Mouse (Mus musculus): ENCODE data around the gene Col24a1. TPM values are rescaled to one million over a fixed set of nuclear protein-coding genes. Genes with fewer than 3 reads are reported as not detected.

Col24a1 gene
- under 1 TPM in 1 of 3 experiments, not detected in 2; 0.12 TPM for polyA plus RNA-seq (2017; shearing (Covaris generic))

- no peak for ATAC-seq
Measured at GRCm38 (mm10) chr3:145292337-145293134, at the start of gene Col24a1. Gene Col24a1 (plus strand): TSS chr3:145292472.

- no peak for ATAC-seq
Measured at GRCm38 (mm10) chr3:145248040-145248439, 44.2 kb upstream of the Col24a1 start.

- ATAC-seq = no peak
Measured at GRCm38 (mm10) chr3:145253066-145253465, 39.2 kb upstream of the Col24a1 start.

- ATAC-seq = no peak
Measured at GRCm38 (mm10) chr3:145254764-145255396, 37.4 kb upstream of the Col24a1 start.

GRCm38 (mm10) chr3:145256647-145257046 lies 35.6 kb upstream of the Col24a1 start:
- no peak for ATAC-seq

GRCm38 (mm10) chr3:145259678-145260077 lies 32.6 kb upstream of the Col24a1 start:
- ATAC-seq = no peak

GRCm38 (mm10) chr3:145263131-145263530 lies 29.1 kb upstream of the Col24a1 start:
- ATAC-seq = no peak

GRCm38 (mm10) chr3:145268066-145268465 lies 24.2 kb upstream of the Col24a1 start:
- no peak for ATAC-seq

GRCm38 (mm10) chr3:145274191-145274590 lies 18.1 kb upstream of the Col24a1 start:
- no peak for ATAC-seq

- ATAC-seq = no peak
Measured at GRCm38 (mm10) chr3:145293207-145293606, 935 bp downstream of the Col24a1 start.

GRCm38 (mm10) chr3:145293623-145294307 lies 1.5 kb downstream of the Col24a1 start:
- no peak for ATAC-seq

GRCm38 (mm10) chr3:145299980-145300591 lies 7.8 kb downstream of the Col24a1 start:
- ATAC-seq = no peak

- ATAC-seq = no peak
Measured at GRCm38 (mm10) chr3:145305311-145305710, 13.0 kb downstream of the Col24a1 start.

GRCm38 (mm10) chr3:145307209-145307608 lies 14.9 kb downstream of the Col24a1 start:
- ATAC-seq = no peak

GRCm38 (mm10) chr3:145320587-145321274 lies 28.5 kb downstream of the Col24a1 start:
- no peak for ATAC-seq

GRCm38 (mm10) chr3:145325402-145325801 lies 33.1 kb downstream of the Col24a1 start:
- no peak for ATAC-seq

GRCm38 (mm10) chr3:145331642-145332041 lies 39.4 kb downstream of the Col24a1 start:
- no peak for ATAC-seq

- ATAC-seq = no peak
Measured at GRCm38 (mm10) chr3:145334046-145334445, 41.8 kb downstream of the Col24a1 start.

GRCm38 (mm10) chr3:145337161-145337560 lies 44.9 kb downstream of the Col24a1 start:
- ATAC-seq = no peak

- ATAC-seq = no peak
Measured at GRCm38 (mm10) chr3:145339851-145340499, 47.7 kb downstream of the Col24a1 start.

- ATAC-seq = no peak
Measured at GRCm38 (mm10) chr3:145348690-145349089, 56.4 kb downstream of the Col24a1 start.

- ATAC-seq = no peak
Measured at GRCm38 (mm10) chr3:145353951-145354350, 61.7 kb downstream of the Col24a1 start.
